Mouse (Mus musculus) liver, postnatal 0 days (tissue): ENCODE data around the gene Calm1.

ENCODE experiments used
- CTCF ChIP-seq: sonication (generic); IDR thresholded peaks from 2 replicates; pipeline ENCODE4 v1.5.1; 2016; ENCODE audit warnings: antibody characterized with exemption, low read depth
- EP300 ChIP-seq: IDR thresholded peaks from 2 replicates; pipeline ENCODE4 v1.6.1; 2016; ENCODE audit warnings: antibody characterized with exemption, low read depth, mild to moderate bottlenecking

DNA sequence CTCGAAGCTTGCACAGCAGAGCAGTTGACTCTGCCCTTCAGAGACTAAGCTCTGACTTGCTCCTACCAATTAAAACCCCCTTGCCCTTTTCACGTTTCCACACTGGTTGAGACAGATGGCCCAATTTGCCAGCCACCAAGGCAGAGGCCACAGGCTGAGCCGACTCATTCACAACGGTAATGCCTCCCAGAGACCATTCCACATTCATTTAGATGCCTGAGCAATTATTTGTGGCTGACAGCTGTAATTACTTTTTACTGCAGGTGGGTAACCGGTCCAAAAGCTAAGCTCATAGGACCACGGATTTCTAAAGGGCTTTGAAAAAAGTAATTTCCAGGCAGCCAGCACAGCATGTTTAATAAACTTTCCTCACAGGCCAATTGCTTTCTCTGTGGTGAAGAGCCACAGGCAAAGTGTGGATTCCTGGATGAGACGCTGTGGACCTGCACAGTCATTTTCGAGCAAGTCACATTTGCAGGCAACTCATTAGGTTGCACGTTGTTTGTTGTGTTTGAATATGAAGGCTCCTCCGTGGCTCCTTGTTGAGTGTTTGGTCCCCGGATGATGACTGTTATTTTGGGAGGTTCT is 22.7 kb upstream of the Calm1 start:
- TF ChIP-seq CTCF, result no peak
- TF ChIP-seq EP300, result no peak
